In the genomic region with DNA sequence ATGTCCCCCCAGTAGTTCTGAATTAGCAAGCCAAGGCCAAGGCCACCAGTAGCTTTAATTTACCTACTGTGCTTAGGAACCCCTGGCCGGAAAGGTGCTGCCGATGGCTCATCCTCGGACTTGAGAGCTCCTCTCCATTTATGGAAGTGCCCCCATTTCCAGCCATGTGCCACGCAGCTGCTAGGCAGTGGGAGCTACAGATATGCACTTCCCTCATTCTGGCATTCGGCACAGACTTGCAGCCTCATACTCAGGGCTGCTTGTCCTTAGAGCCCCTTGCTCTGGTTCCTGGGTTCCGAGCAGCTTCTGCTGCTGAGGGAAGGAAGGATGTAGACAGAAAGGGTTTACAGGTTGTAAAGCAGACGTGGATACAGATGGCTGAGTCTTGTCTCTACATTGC, we compare ENCODE assay signal across 25 mouse cellular contexts.
"Had no signal": no experiment of that assay in that cellular context is flagged by ENCODE, and none has a peak within 500 bp of the region (broad histone marks: within the 10 kb centered on the region; RNA-seq: fewer than 3 reads in every experiment).

No protein-coding gene starts in this region.

- H3K36me3 ChIP-seq: heart, embryonic 13.5 days; heart, embryonic 15.5 days; hindbrain, embryonic 15.5 days; kidney, embryonic 15.5 days; limb, embryonic 13.5 days; limb, embryonic 15.5 days; liver, embryonic 12.5 days had no signal

- H3K4me2 ChIP-seq: heart, embryonic 11.5 days; heart, embryonic 13.5 days; heart, embryonic 15.5 days; hindbrain, embryonic 15.5 days; kidney, embryonic 15.5 days; limb, embryonic 13.5 days; limb, embryonic 15.5 days; liver, embryonic 12.5 days had no signal

- H3K27me3 ChIP-seq: hindbrain, embryonic 15.5 days had no signal

- H3K27ac ChIP-seq: heart, adult 2 months; heart, embryonic 13.5 days; heart, embryonic 15.5 days; hindbrain, postnatal 0 days; kidney, embryonic 15.5 days; kidney, postnatal 0 days; limb, embryonic 13.5 days; limb, embryonic 15.5 days; liver, embryonic 12.5 days had no signal

- ATAC-seq: hindbrain, postnatal 0 days; intestine, embryonic 16.5 days; liver, embryonic 12.5 days had no signal

- DNase-seq: gastrocnemius, postnatal 14 days; gastrocnemius, postnatal 36 days; heart, adult 11 months; heart, adult 2 months; heart, postnatal 14 days; heart, postnatal 36 days; kidney, adult 11 months; kidney, adult 2 months; kidney, adult 9 months; kidney, postnatal 14 days; kidney, postnatal 36 days; layer of hippocampus, postnatal 36 days; left cerebral cortex, postnatal 4 days had no signal

- H3K4me3 ChIP-seq: heart, adult 2 months; heart, embryonic 13.5 days; heart, embryonic 15.5 days; hindbrain, embryonic 13.5 days; hindbrain, embryonic 15.5 days; kidney, embryonic 15.5 days; limb, embryonic 13.5 days; limb, embryonic 15.5 days; liver, embryonic 12.5 days had no signal

- H3K9ac ChIP-seq: heart, embryonic 13.5 days; heart, embryonic 15.5 days; hindbrain, embryonic 13.5 days; hindbrain, embryonic 15.5 days; kidney, embryonic 15.5 days; limb, embryonic 13.5 days; limb, embryonic 15.5 days; liver, embryonic 12.5 days had no signal

- H3K9me3 ChIP-seq: heart, embryonic 13.5 days; heart, embryonic 15.5 days; hindbrain, embryonic 13.5 days; hindbrain, embryonic 15.5 days; kidney, embryonic 15.5 days; limb, embryonic 13.5 days; limb, embryonic 15.5 days; liver, embryonic 12.5 days had no signal

- H3K4me1 ChIP-seq: liver, embryonic 12.5 days had no signal
